Mouse (Mus musculus) CH12.LX (cell line): ENCODE data around the gene Tead2. TPM values are rescaled to one million over a fixed set of nuclear protein-coding genes. Genes with fewer than 3 reads are reported as not detected.
"Not testable (repeated sequence)": the region's sequence is repeated elsewhere in the genome, so short reads cannot be mapped to it uniquely, and the experiment has no call there.

Experiments
- DNase-seq: peaks from one replicate; pipeline ENCODE4 v3.0.0-alpha.2; 2013; ENCODE audit errors: extremely low read depth
- H3K27ac ChIP-seq: 2 replicates; pipeline ENCODE4 v1.5.1; 2012; ENCODE audit warnings: low read depth, mild to moderate bottlenecking, control low read depth, moderate library complexity; ENCODE audit not compliant: insufficient read depth
- H3K27me3 ChIP-seq: replicated peaks from 2 replicates; pipeline ENCODE3; 2012; ENCODE audit warnings: inconsistent platforms
- H3K36me3 ChIP-seq, 2 experiments: replicated peaks in 1 of 2; 2 replicates each; pipeline versions ENCODE3 to v1.6.1; 2012; ENCODE audit warnings: inconsistent platforms in 1 of 2, low read length in 1 of 2, mild to moderate bottlenecking in 1 of 2, mixed read lengths in 1 of 2, moderate library complexity in 1 of 2; ENCODE audit not compliant: control insufficient read depth in 1 of 2, insufficient read depth in 1 of 2
- H3K4me1 ChIP-seq, 2 experiments: 2 replicates each; pipeline ENCODE4 v1.6.1; 2012; ENCODE audit warnings: inconsistent platforms in 1 of 2, moderate library complexity in 1 of 2; ENCODE audit not compliant: insufficient read depth in 2 of 2, control insufficient read depth in 1 of 2
- H3K4me2 ChIP-seq: 2 replicates; pipeline ENCODE4 v1.6.1; 2012; ENCODE audit warnings: low read depth, mild to moderate bottlenecking, control low read depth; ENCODE audit not compliant: poor library complexity, insufficient read depth, severe bottlenecking
- H3K4me3 ChIP-seq, 3 experiments: fragments of 150-350 bp in 1 of 3; sonication (generic) in 1 of 3; replicated peaks in 1 of 3; 2 replicates each; pipeline versions ENCODE3 to v1.5.1; 2011 to 2012; ENCODE audit warnings: low read depth in 2 of 3, low read length in 2 of 3, mild to moderate bottlenecking in 2 of 3, moderate library complexity in 2 of 3, control low read depth in 1 of 3, improper control_type of control experiment in 1 of 3, inconsistent platforms in 1 of 3, mixed read lengths in 1 of 3; ENCODE audit not compliant: poor library complexity in 1 of 3
- H3K79me2 ChIP-seq: replicated peaks from 2 replicates; pipeline ENCODE4 v1.6.1; 2012; ENCODE audit warnings: mild to moderate bottlenecking, moderate library complexity; ENCODE audit not compliant: control insufficient read depth, poor library complexity, insufficient read depth, severe bottlenecking; ENCODE audit errors: extremely low read depth
- H3K9ac ChIP-seq: 2 replicates; pipeline ENCODE4 v1.6.1; 2012; ENCODE audit warnings: low read depth, mild to moderate bottlenecking, control low read depth, moderate library complexity; ENCODE audit not compliant: insufficient read depth
- H3K9me3 ChIP-seq: replicated peaks from 2 replicates; pipeline ENCODE3; 2012; ENCODE audit warnings: low read length, inconsistent platforms, mixed read lengths
- CHD2 ChIP-seq: IDR thresholded peaks from 2 replicates; pipeline ENCODE4 v1.6.1; 2011; ENCODE audit warnings: low read length, improper control_type of control experiment
- CTCF ChIP-seq, 2 experiments: IDR thresholded peaks in 1 of 2; conservative IDR thresholded peaks in 1 of 2; 2 replicates each; pipeline ENCODE4 v1.5.1; 2011 to 2012; ENCODE audit warnings: low read depth in 2 of 2, low read length in 2 of 2, improper control_type of control experiment in 1 of 2, inconsistent platforms in 1 of 2, mild to moderate bottlenecking in 1 of 2, moderate library complexity in 1 of 2
- ETS1 ChIP-seq: conservative IDR thresholded peaks from 2 replicates; pipeline ENCODE4 v1.6.1; 2012; ENCODE audit warnings: low read depth, mild to moderate bottlenecking, inconsistent platforms, low read length, improper control_type of control experiment, moderate library complexity
- GABPA ChIP-seq: IDR thresholded peaks from 2 replicates; pipeline ENCODE4 v1.6.1; 2012; ENCODE audit warnings: low read depth, low read length, improper control_type of control experiment, inconsistent platforms; ENCODE audit not compliant: insufficient replicate concordance
- IRF4 ChIP-seq: IDR thresholded peaks from 2 replicates; pipeline ENCODE4 v1.6.1; 2014; ENCODE audit warnings: low read depth, mild to moderate bottlenecking, inconsistent platforms, low read length, improper control_type of control experiment
- JUN ChIP-seq: IDR thresholded peaks from 2 replicates; pipeline ENCODE4 v1.6.1; 2011; ENCODE audit warnings: low read depth, mild to moderate bottlenecking, low read length, improper control_type of control experiment, moderate library complexity; ENCODE audit not compliant: insufficient read depth
- KAT2A ChIP-seq: IDR thresholded peaks from 2 replicates; pipeline ENCODE4 v1.6.1; 2012; ENCODE audit warnings: low read length, improper control_type of control experiment, inconsistent platforms; ENCODE audit not compliant: insufficient replicate concordance
- MAFK ChIP-seq: IDR thresholded peaks from 2 replicates; pipeline ENCODE4 v1.6.1; 2011; ENCODE audit warnings: low read length, improper control_type of control experiment; ENCODE audit not compliant: insufficient replicate concordance
- MEF2A ChIP-seq: IDR thresholded peaks from 2 replicates; pipeline ENCODE4 v1.6.1; 2014; ENCODE audit warnings: low read depth, mild to moderate bottlenecking, inconsistent platforms, low read length, improper control_type of control experiment, borderline replicate concordance
- MYC ChIP-seq: IDR thresholded peaks from 2 replicates; pipeline ENCODE4 v1.6.1; 2011; ENCODE audit warnings: low read depth, mild to moderate bottlenecking, improper control_type of control experiment, low read length
- PAX5 ChIP-seq: IDR thresholded peaks from 2 replicates; pipeline ENCODE4 v1.6.1; 2012; ENCODE audit warnings: low read length, inconsistent platforms, mixed read lengths
- POLR2AphosphoS2 ChIP-seq: IDR thresholded peaks from 2 replicates; pipeline ENCODE4 v1.6.1; 2011; ENCODE audit warnings: low read depth, low read length, improper control_type of control experiment
- RAD21 ChIP-seq: IDR thresholded peaks from 2 replicates; pipeline ENCODE4 v1.6.1; 2011; ENCODE audit warnings: low read depth, mild to moderate bottlenecking, low read length, improper control_type of control experiment, moderate library complexity
- SIN3A ChIP-seq: IDR thresholded peaks from 2 replicates; pipeline ENCODE4 v1.6.1; 2012; ENCODE audit warnings: low read length, improper control_type of control experiment, inconsistent platforms
- SMC3 ChIP-seq: IDR thresholded peaks from 2 replicates; pipeline ENCODE4 v1.6.1; 2011; ENCODE audit warnings: low read depth, low read length, improper control_type of control experiment
- TCF12 ChIP-seq: IDR thresholded peaks from 2 replicates; pipeline ENCODE4 v1.6.1; 2014; ENCODE audit warnings: low read depth, mild to moderate bottlenecking, inconsistent platforms, low read length, improper control_type of control experiment
- ZC3H11A ChIP-seq: IDR thresholded peaks from 2 replicates; pipeline ENCODE4 v1.6.1; 2012; ENCODE audit warnings: low read depth, mild to moderate bottlenecking, inconsistent platforms, low read length, improper control_type of control experiment
- ZMIZ1 ChIP-seq: IDR thresholded peaks from 2 replicates; pipeline ENCODE4 v1.6.1; 2012; ENCODE audit warnings: low read depth, mild to moderate bottlenecking, inconsistent platforms, low read length, improper control_type of control experiment
- dilution Hi-C: fragments of 300-500 bp; cut with MboI; formaldehyde crosslinking; loops from 2 replicates; pipeline ENCODE4 v1.14.3; 2020; ENCODE audit warnings: low sequenced_read_pairs; ENCODE audit not compliant: extremely low pct_unique_long_range_greater_than_20kb, extremely low pct_ligation_motif_present
- in situ Hi-C: fragments of 300-500 bp; cut with MboI; formaldehyde crosslinking; loops from 3 replicates; pipeline ENCODE4 v1.14.3; 2019; ENCODE audit warnings: low sequenced_read_pairs, low pct_ligation_motif_present, low pct_unique_long_range_greater_than_20kb, mixed read lengths
- polyA plus RNA-seq: library from polyadenylated mRNA; unstranded; fragments of >175 nt; gene quantifications from 2 replicates; pipeline ENCODE4 v1.2.1, GENCODE M21; 2012; ENCODE audit warnings: low read depth; ENCODE audit not compliant: insufficient read length
- total RNA-seq, 2 experiments: library from RNA; depleted of rRNA; stranded (reverse); fragments of 300-350 nt in 1 of 2; fragments of >200 nt in 1 of 2; gene quantifications; 2 replicates each; pipeline ENCODE4 v1.2.3; 2012 to 2014

The Tead2 gene
- total and polyA plus RNA-seq, 3 experiments, result 0.31 to 2.5 (median 0.38) TPM

GRCm38 (mm10) chr7:45172974-45173373 is 42.6 kb upstream of the Tead2 start:
- Histone ChIP-seq H3K4me2 (no peak overlapping the region), H3K27me3 (peaks cover 56% of the 10 kb centered on the region), H3K4me3 (no peak overlapping the region), H3K4me1 (peaks cover 7 to 10% of the 10 kb centered on the region in 2 experiments), H3K9ac (no peak overlapping the region), H3K9me3 (peaks cover 36% of the 10 kb centered on the region), H3K27ac (no peak overlapping the region), H3K36me3 (no peaks in the 10 kb centered on the region), H3K79me2 (no peaks in the 10 kb centered on the region)
- TF ChIP-seq CTCF (conservative IDR thresholded peaks at IDR 0.05 in 1 of 2, IDR thresholded peaks at IDR 0.05 in 1 of 2; ENCODE audit: low read depth in 2 of 2, low read length in 2 of 2) (peak; percentile 42 to 61; a peak in 3 of 4 replicates), SMC3 (peak; percentile 33), SIN3A (no peak), KAT2A (no peak), GABPA (no peak)
- in situ Hi-C loops, result no loop called here
- dilution Hi-C loops, result no loop called here
- DNase-seq, result no peak

DNA sequence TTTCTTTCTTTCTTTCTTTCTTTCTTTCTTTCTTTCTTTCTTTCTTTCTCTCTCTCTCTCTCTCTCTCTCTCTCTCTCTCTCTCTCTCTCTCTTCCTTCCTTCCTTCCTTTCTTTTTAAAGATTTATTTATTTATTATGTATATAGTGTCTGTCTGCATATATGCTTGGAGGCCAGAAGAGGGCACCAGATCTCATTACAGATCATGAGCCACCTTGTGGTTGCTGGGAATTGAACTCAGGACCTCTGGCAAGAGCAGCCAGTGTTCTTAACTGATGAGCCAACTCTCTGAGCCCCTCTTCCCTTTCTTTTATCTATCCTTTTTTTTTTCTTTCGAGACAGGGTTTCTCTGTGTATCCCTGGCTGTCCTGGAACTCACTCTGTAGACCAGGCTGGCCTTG is 41.8 kb upstream of the Tead2 start:
- H3K27me3 ChIP-seq, result peaks cover 56% of the 10 kb centered on the region
- H3K79me2 ChIP-seq, H3K9ac ChIP-seq, in situ Hi-C loops, H3K4me3 ChIP-seq, H3K4me2 ChIP-seq, H3K36me3 ChIP-seq, H3K27ac ChIP-seq: not testable (repeated sequence)
- DNase-seq, result peak; percentile 46
- TF ChIP-seq RAD21 (peak; percentile 10), SMC3 (peak; percentile 39), CTCF (conservative IDR thresholded peaks at IDR 0.05 in 1 of 2, IDR thresholded peaks at IDR 0.05 in 1 of 2; ENCODE audit: low read depth in 2 of 2, low read length in 2 of 2) (peak in 1 of 2 experiments; percentile 65; a peak in 2 of 4 replicates)
- TF ChIP-seq, all 38 proteins: peak for 3; not testable (repeated sequence) for 35
- H3K9me3 ChIP-seq, result peaks cover 32% of the 10 kb centered on the region
- dilution Hi-C loops, H3K4me1 ChIP-seq: not testable (repeated sequence)

DNA sequence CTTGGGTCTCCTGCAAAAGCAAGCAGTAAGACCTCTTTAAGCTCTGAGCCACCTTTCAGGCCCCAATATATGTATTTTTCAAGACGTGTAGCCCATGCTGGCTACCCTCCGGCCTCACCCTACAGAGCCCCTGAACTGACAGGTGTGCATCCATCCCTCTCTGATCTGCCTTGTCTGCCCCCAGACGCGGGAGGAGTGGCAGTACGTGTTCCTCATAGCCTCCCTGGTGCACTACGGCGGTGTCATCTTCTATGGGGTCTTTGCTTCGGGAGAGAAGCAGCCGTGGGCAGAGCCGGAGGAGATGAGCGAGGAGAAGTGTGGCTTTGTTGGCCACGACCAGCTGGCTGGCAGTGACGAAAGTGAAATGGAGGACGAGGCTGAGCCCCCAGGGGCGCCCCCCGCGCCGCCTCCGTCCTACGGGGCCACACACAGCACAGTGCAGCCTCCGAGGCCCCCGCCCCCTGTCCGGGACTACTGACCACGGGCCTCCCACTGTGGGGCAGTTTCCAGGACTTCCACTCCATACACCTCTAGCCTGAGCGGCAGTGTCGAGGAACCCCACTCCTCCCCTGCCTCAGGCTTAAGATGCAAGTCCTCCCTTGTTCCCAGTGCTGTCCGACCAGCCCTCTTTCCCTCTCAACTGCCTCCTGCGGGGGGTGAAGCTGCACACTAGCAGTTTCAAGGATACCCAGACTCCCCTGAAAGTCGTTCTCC is 40.8 kb upstream of the Tead2 start:
- no peak overlapping the region for H3K27ac ChIP-seq
- no peak for TF ChIP-seq RAD21
- no peak for TF ChIP-seq POLR2AphosphoS2
- no peak for TF ChIP-seq JUN
- TF ChIP-seq PAX5, result no peak
- TF ChIP-seq TCF12, result no peak
- TF ChIP-seq CHD2, result no peak
- no peak for TF ChIP-seq ZMIZ1
- no peak for TF ChIP-seq ETS1
- no peak for TF ChIP-seq ZC3H11A
- no peak for TF ChIP-seq MYC
- TF ChIP-seq MEF2A, result no peak
- TF ChIP-seq MAFK, result no peak
- TF ChIP-seq IRF4, result no peak
- no peak for TF ChIP-seq CTCF (conservative IDR thresholded peaks at IDR 0.05 in 1 of 2, IDR thresholded peaks at IDR 0.05 in 1 of 2; ENCODE audit: low read depth in 2 of 2, low read length in 2 of 2)
- H3K27me3 ChIP-seq, result peaks cover 63% of the 10 kb centered on the region
- dilution Hi-C loops, result no loop called here
- peaks cover 7 to 10% of the 10 kb centered on the region in 2 experiments for H3K4me1 ChIP-seq
- no peak overlapping the region for H3K9ac ChIP-seq
- H3K4me2 ChIP-seq, result peak overlapping the region; percentile 41
- in situ Hi-C loops, result no loop called here
- H3K4me3 ChIP-seq, result no peak overlapping the region
- peaks cover 23% of the 10 kb centered on the region for H3K9me3 ChIP-seq
- DNase-seq, result no peak
- no peaks in the 10 kb centered on the region for H3K79me2 ChIP-seq
- no peaks in the 10 kb centered on the region for H3K36me3 ChIP-seq
